Mouse (Mus musculus) gastrocnemius, adult 2 months (tissue): ENCODE data around the gene Sh3bgrl3. TPM values are rescaled to one million over a fixed set of nuclear protein-coding genes. Genes with fewer than 3 reads are reported as not detected.
A peak's percentile ranks its signal among the peaks of the same experiment; 100 is the strongest.
"Not testable (repeated sequence)": the region's sequence is repeated elsewhere in the genome, so short reads cannot be mapped to it uniquely, and the experiment has no call there.

ENCODE experiments used
- DNase-seq: peaks from one replicate; pipeline ENCODE4 v3.0.0; 2022
- H3K27ac ChIP-seq: fragments of 200-600 bp; 2 replicates; pipeline ENCODE4 v1.8.1; 2022; ENCODE audit warnings: mild to moderate bottlenecking
- H3K4me3 ChIP-seq: fragments of 200-600 bp; 2 replicates; pipeline ENCODE4 v1.8.1; 2022; ENCODE audit warnings: mild to moderate bottlenecking, moderate library complexity
- CTCF ChIP-seq: fragments of 200-600 bp; IDR thresholded peaks from 2 replicates; pipeline ENCODE4 v1.8.1; 2022; ENCODE audit warnings: antibody characterized with exemption, mild to moderate bottlenecking, moderate library complexity
- intact Hi-C: fragments of 180-260 bp; cut with DNase I; formaldehyde crosslinking; loops from one replicate; pipeline ENCODE4 v1.15.1; 2025
- total RNA-seq, 2 experiments: library from RNA; stranded (reverse); gene quantifications; 2 replicates each; pipeline ENCODE4 v1.2.3; 2021

Gene Sh3bgrl3
- total RNA-seq, 2 experiments from 2014 or later = 12.2 to 27.1 TPM

GRCm38 (mm10) chr4:134154354-134154753 is 25.8 kb upstream of the Sh3bgrl3 start:
- peak overlapping the region; percentile 92 for H3K27ac ChIP-seq
- TF ChIP-seq CTCF = no peak
- intact Hi-C loops = no loop called here
- peak overlapping the region; percentile 70 for H3K4me3 ChIP-seq
- DNase-seq = peak; percentile 76

- H3K4me3 ChIP-seq = peak overlapping the region; percentile 62
- TF ChIP-seq CTCF = no peak
- no peak for DNase-seq
- intact Hi-C loops = no loop called here
- peak overlapping the region; percentile 92 for H3K27ac ChIP-seq
Observed at GRCm38 (mm10) chr4:134153656-134154055, 25.1 kb upstream of the Sh3bgrl3 start.

GRCm38 (mm10) chr4:134152112-134152511 is 23.5 kb upstream of the Sh3bgrl3 start:
- DNase-seq = no peak
- Histone ChIP-seq H3K27ac (peak overlapping the region; percentile 92), H3K4me3 (0 out of 2 replicates have a peak overlapping the region, but pooled peaks have one; percentile 5)
- intact Hi-C loops = no loop called here
- TF ChIP-seq CTCF = no peak

- intact Hi-C loops = no loop called here
- TF ChIP-seq CTCF = no peak
Observed at GRCm38 (mm10) chr4:134149389-134149788, 20.8 kb upstream of the Sh3bgrl3 start.

GRCm38 (mm10) chr4:134144297-134144696 is 15.7 kb upstream of the Sh3bgrl3 start:
- H3K27ac ChIP-seq = peak overlapping the region; percentile 63
- peak; percentile 75 for DNase-seq
- intact Hi-C loops, H3K4me3 ChIP-seq: not testable (repeated sequence)

More at GRCm38 (mm10) chr4:134149389-134149788, 20.8 kb upstream of the Sh3bgrl3 start:
- Histone ChIP-seq H3K27ac (no peak overlapping the region), H3K4me3 (no peak overlapping the region)
- DNase-seq = no peak

GRCm38 (mm10) chr4:134138857-134139256 is 10.3 kb upstream of the Sh3bgrl3 start:
- DNase-seq = peak; percentile 8
- H3K27ac ChIP-seq = no peak overlapping the region
- intact Hi-C loops = no loop called here
- no peak overlapping the region for H3K4me3 ChIP-seq
- TF ChIP-seq CTCF = peak; percentile 36; the same call in 1 of the 2 replicates

- DNase-seq = no peak
- TF ChIP-seq CTCF = no peak
- H3K4me3 ChIP-seq = no peak overlapping the region
- intact Hi-C loops = no loop called here
- H3K27ac ChIP-seq = no peak overlapping the region
Observed at GRCm38 (mm10) chr4:134136280-134136926, 7.8 kb upstream of the Sh3bgrl3 start.

- intact Hi-C loops = no loop called here
- TF ChIP-seq CTCF = no peak
- peak; percentile 40 for DNase-seq
- Histone ChIP-seq H3K4me3 (no peak overlapping the region), H3K27ac (peak overlapping the region; percentile 63)
Observed at GRCm38 (mm10) chr4:134132519-134133095, 4.0 kb upstream of the Sh3bgrl3 start.

- no peak for TF ChIP-seq CTCF
- intact Hi-C loops = no loop called here
- DNase-seq = no peak
- no peak overlapping the region for H3K4me3 ChIP-seq
- H3K27ac ChIP-seq = peak overlapping the region; percentile 63
Observed at GRCm38 (mm10) chr4:134132117-134132516, 3.5 kb upstream of the Sh3bgrl3 start.

- Histone ChIP-seq H3K27ac (peak overlapping the region; percentile 90), H3K4me3 (peak overlapping the region; percentile 89)
- peak; percentile 35 for DNase-seq
- intact Hi-C loops = no loop called here
- TF ChIP-seq CTCF = no peak
Observed at GRCm38 (mm10) chr4:134129482-134129881, 893 bp upstream of the Sh3bgrl3 start.

- Histone ChIP-seq H3K27ac (peak overlapping the region; percentile 90), H3K4me3 (peak overlapping the region; percentile 89)
- intact Hi-C loops = no loop called here
- DNase-seq = no peak
- TF ChIP-seq CTCF = no peak
Observed at GRCm38 (mm10) chr4:134128983-134129362, 384 bp upstream of the Sh3bgrl3 start.

GRCm38 (mm10) chr4:134127793-134128192 is 796 bp downstream of the Sh3bgrl3 start:
- peak overlapping the region; percentile 90 for H3K27ac ChIP-seq

GRCm38 (mm10) chr4:134127121-134127455 is 1.5 kb downstream of the Sh3bgrl3 start:
- no peak for DNase-seq
- TF ChIP-seq CTCF = no peak
- peak overlapping the region; percentile 89 for H3K4me3 ChIP-seq
- intact Hi-C loops = no loop called here
- H3K27ac ChIP-seq = peak overlapping the region; percentile 90; the same call in 1 of the 2 replicates

More at GRCm38 (mm10) chr4:134127793-134128192, 796 bp downstream of the Sh3bgrl3 start:
- DNase-seq = no peak
- intact Hi-C loops = no loop called here
- H3K4me3 ChIP-seq = peak overlapping the region; percentile 89
- TF ChIP-seq CTCF = no peak
